Mouse (Mus musculus) heart, adult 2 months (tissue): ENCODE results near the gene Hist1h2br.
A peak's percentile ranks its signal among the peaks of the same experiment; 100 is the strongest.
"Not testable (repeated sequence)": the region's sequence is repeated elsewhere in the genome, so short reads cannot be mapped to it uniquely, and the experiment has no call there.

Experiments used
- CTCF ChIP-seq: fragments of 200-600 bp; IDR thresholded peaks from 2 replicates; pipeline ENCODE4 v1.8.1; 2022; ENCODE audit warnings: antibody characterized with exemption, mild to moderate bottlenecking, moderate library complexity
- POLR2A ChIP-seq: fragments of 200-500 bp; IDR thresholded peaks from 2 replicates; pipeline ENCODE4 v1.6.1; 2011; ENCODE audit warnings: mild to moderate bottlenecking, low read depth, low read length, control low read depth; ENCODE audit not compliant: insufficient read depth

DNA sequence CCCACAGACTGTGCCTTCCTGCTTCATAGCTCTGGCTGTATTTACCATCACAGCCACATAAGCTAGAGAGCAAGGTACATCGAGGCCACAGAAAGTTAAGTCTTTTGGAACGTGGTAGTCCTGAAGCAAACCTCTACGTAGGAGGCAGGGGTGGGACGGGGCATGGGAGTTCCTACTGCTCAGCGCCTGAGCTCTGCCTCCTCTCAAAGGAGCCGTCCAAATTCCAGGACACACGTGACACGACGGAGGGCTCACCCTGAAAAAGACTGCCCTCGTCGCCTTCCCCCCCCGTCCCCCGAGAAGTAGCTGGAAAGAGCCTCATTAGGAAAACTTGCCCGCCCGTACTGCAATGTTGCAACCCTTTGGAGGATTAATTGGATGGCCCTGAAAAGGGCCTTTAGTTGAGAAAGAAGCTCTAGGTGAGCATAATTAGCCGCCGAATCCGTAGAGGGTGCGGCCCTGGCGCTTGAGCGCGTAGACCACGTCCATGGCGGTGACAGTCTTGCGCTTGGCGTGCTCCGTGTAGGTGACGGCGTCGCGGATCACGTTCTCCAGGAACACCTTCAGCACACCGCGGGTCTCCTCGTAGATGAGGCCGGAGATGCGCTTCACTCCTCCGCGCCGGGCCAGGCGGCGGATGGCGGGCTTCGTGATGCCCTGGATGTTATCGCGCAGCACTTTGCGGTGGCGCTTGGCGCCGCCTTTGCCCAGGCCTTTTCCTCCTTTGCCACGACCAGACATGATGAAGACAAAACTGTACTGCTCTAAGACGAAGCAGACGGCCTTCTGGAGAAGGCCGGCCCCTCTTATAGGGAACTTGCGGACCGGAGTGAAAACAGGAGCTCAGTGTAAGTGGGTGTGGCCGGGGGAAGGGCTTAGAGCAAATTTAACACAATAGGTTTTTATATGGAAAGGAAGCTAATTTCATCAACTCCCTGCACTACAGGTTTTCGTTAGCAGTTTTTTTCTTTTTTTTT lies 1.8 kb upstream of the Hist1h2br start, which contains the start of gene Hist1h4n:
- TF ChIP-seq CTCF, result not testable (repeated sequence)
- TF ChIP-seq POLR2A, result peak; percentile 57
